Mouse (Mus musculus) midbrain, embryonic 16.5 days (tissue): ENCODE data around the gene Trpm2. TPM values are rescaled to one million over a fixed set of nuclear protein-coding genes. Genes with fewer than 3 reads are reported as not detected.

Experiments used
- ATAC-seq: fragments of 200-750 bp; cut with Nextera tagmentation; 2 replicates; pipeline ENCODE4 v1.8.0; 2017; ENCODE audit warnings: moderate TSS enrichment
- H3K27ac ChIP-seq: fragments of 300-500 bp; sonication (generic); 2 replicates; pipeline ENCODE4 v1.5.1; 2014; ENCODE audit warnings: mild to moderate bottlenecking, low read length, mixed read lengths
- H3K27me3 ChIP-seq: fragments of 300-500 bp; sonication (generic); 2 replicates; pipeline ENCODE4 v1.6.1; 2014; ENCODE audit warnings: low read depth, low read length, mixed read lengths; ENCODE audit not compliant: control insufficient read depth, insufficient read depth
- H3K36me3 ChIP-seq: fragments of 300-500 bp; sonication (generic); 2 replicates; pipeline ENCODE4 v1.6.1; 2014; ENCODE audit warnings: mild to moderate bottlenecking, low read length, moderate library complexity, mixed read lengths; ENCODE audit not compliant: control insufficient read depth, insufficient read depth
- H3K4me1 ChIP-seq: fragments of 300-500 bp; sonication (generic); 2 replicates; pipeline ENCODE4 v1.6.1; 2014; ENCODE audit warnings: mild to moderate bottlenecking, low read length, mixed read lengths; ENCODE audit not compliant: control insufficient read depth, insufficient read depth
- H3K4me2 ChIP-seq: fragments of 300-500 bp; sonication (generic); 2 replicates; pipeline ENCODE4 v1.6.1; 2014; ENCODE audit warnings: mild to moderate bottlenecking, low read length, mixed read lengths
- H3K4me3 ChIP-seq: fragments of 300-500 bp; sonication (generic); 2 replicates; pipeline ENCODE4 v1.5.1; 2014; ENCODE audit warnings: low read depth, mild to moderate bottlenecking, low read length, moderate library complexity, mixed read lengths
- H3K9ac ChIP-seq: fragments of 300-500 bp; sonication (generic); 2 replicates; pipeline ENCODE4 v1.6.1; 2014; ENCODE audit warnings: low read depth, low read length, mixed read lengths
- H3K9me3 ChIP-seq: fragments of 300-500 bp; sonication (generic); replicated peaks from 2 replicates; pipeline ENCODE4 v1.6.1; 2014; ENCODE audit warnings: mild to moderate bottlenecking, low read length, mixed read lengths; ENCODE audit not compliant: control insufficient read depth, poor library complexity, severe bottlenecking
- WGBS: fragments of 180-500 bp; shearing (Covaris S2); extraction: QIAGEN DNeasy Blood & Tissue Kit; methylation state at CpG from one replicate; pipeline ENCODE4 v1.1.7; 2014; 5-methylcytosine and 5-hydroxymethylcytosine counted together
- polyA plus RNA-seq: library from polyadenylated mRNA; unstranded; fragments of >200 nt; fragmentation: Nextera tagmentation; extraction: Ambion mirVana; gene quantifications from 2 replicates; pipeline ENCODE4 v1.2.1, GENCODE M21; 2015

The Trpm2 gene
- polyA plus RNA-seq, 1 experiment from 2014 or later: 6.4 TPM

GRCm38 (mm10) chr10:77926140-77926539 lies 44.2 kb downstream of the Trpm2 start:
- no peaks in the 10 kb centered on the region for H3K36me3 ChIP-seq
- H3K4me1 ChIP-seq: no peaks in the 10 kb centered on the region
- no peak overlapping the region for H3K4me3 ChIP-seq
- H3K27ac ChIP-seq: no peak overlapping the region
- no peak overlapping the region for H3K4me2 ChIP-seq
- H3K9ac ChIP-seq: no peak overlapping the region
- WGBS: 47% methylated on average over 7 of the region's 7 CpGs
- ATAC-seq: no peak
- no peaks in the 10 kb centered on the region for H3K27me3 ChIP-seq
- no peaks in the 10 kb centered on the region for H3K9me3 ChIP-seq

GRCm38 (mm10) chr10:77922681-77923080 lies 47.7 kb downstream of the Trpm2 start:
- Histone ChIP-seq H3K27me3 (no peaks in the 10 kb centered on the region), H3K36me3 (no peaks in the 10 kb centered on the region), H3K4me2 (no peak overlapping the region), H3K9me3 (no peaks in the 10 kb centered on the region), H3K4me1 (no peaks in the 10 kb centered on the region), H3K4me3 (no peak overlapping the region), H3K9ac (no peak overlapping the region), H3K27ac (no peak overlapping the region)
- no peak for ATAC-seq
- 84% methylated on average over 4 of the region's 4 CpGs for WGBS

- no peak overlapping the region for H3K27ac ChIP-seq
- H3K9me3 ChIP-seq: no peaks in the 10 kb centered on the region
- H3K27me3 ChIP-seq: no peaks in the 10 kb centered on the region
- H3K36me3 ChIP-seq: no peaks in the 10 kb centered on the region
- WGBS: 83% methylated on average over 5 of the region's 5 CpGs
- no peaks in the 10 kb centered on the region for H3K4me1 ChIP-seq
- no peak for ATAC-seq
- no peak overlapping the region for H3K9ac ChIP-seq
- no peak overlapping the region for H3K4me3 ChIP-seq
- H3K4me2 ChIP-seq: no peak overlapping the region
Observed at GRCm38 (mm10) chr10:77921009-77921408, 49.4 kb downstream of the Trpm2 start.

- Histone ChIP-seq H3K9ac (no peak overlapping the region), H3K27me3 (no peaks in the 10 kb centered on the region), H3K36me3 (no peaks in the 10 kb centered on the region), H3K4me2 (no peak overlapping the region), H3K9me3 (no peaks in the 10 kb centered on the region), H3K27ac (no peak overlapping the region), H3K4me3 (no peak overlapping the region), H3K4me1 (no peaks in the 10 kb centered on the region)
- 56% methylated on average over 8 of the region's 8 CpGs for WGBS
- no peak for ATAC-seq
Observed at GRCm38 (mm10) chr10:77916636-77917335, 53.6 kb downstream of the Trpm2 start.

DNA sequence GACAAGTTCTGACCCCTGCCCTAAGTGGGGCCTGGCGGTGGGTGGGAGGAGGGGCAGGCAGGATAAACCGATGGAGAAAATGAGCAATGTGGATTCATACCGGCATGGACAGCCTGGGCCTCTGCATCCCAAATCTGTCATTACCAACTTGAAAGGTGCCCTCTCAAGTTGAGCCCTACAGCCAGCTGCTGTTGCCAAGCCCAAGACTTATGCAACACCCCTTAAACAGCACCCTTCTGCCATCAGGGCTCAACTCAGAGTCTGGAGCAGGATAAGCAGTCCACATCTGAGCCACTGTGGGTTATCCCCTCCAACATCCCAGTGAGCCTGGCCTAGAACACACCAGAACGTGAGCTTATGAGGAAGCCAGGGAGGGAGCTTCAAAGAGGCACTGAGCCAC lies 57.1 kb downstream of the Trpm2 start:
- Histone ChIP-seq H3K9me3 (no peaks in the 10 kb centered on the region), H3K27me3 (no peaks in the 10 kb centered on the region), H3K27ac (no peak overlapping the region), H3K4me1 (no peaks in the 10 kb centered on the region), H3K4me3 (no peak overlapping the region), H3K4me2 (no peak overlapping the region), H3K36me3 (no peaks in the 10 kb centered on the region), H3K9ac (no peak overlapping the region)
- WGBS: 67% methylated on average over 4 of the region's 4 CpGs
- ATAC-seq: no peak

DNA sequence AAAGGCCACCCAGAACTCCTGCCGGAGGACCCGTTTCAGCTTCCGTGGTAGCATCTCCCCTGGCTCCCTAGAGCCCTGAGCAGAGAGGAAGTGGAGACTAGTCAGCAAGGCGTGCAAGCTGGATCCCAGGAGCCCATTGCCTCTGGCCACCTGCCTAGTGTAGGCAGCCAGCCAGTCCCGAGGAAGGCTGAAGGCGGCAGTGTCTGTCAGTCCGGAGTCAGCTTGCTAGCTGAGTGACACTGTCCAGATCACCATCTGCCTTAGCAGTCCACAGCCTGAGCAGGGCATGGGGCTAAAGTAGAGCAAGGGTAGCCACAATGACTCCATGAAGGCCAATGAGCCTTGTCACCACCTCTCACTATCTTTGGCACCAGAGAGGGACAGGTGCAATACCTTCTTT lies 57.8 kb downstream of the Trpm2 start:
- H3K27me3 ChIP-seq: no peaks in the 10 kb centered on the region
- no peaks in the 10 kb centered on the region for H3K9me3 ChIP-seq
- no peaks in the 10 kb centered on the region for H3K4me1 ChIP-seq
- 81% methylated on average over 7 of the region's 7 CpGs for WGBS
- no peak overlapping the region for H3K4me3 ChIP-seq
- ATAC-seq: no peak
- no peaks in the 10 kb centered on the region for H3K36me3 ChIP-seq
- H3K27ac ChIP-seq: no peak overlapping the region
- H3K9ac ChIP-seq: no peak overlapping the region
- H3K4me2 ChIP-seq: no peak overlapping the region

- Histone ChIP-seq H3K4me2 (peak overlapping the region; percentile 74), H3K36me3 (peaks cover 6% of the 10 kb centered on the region; the same call in 1 of the 2 replicates), H3K9me3 (no peaks in the 10 kb centered on the region), H3K4me3 (peak overlapping the region; percentile 73), H3K27me3 (no peaks in the 10 kb centered on the region), H3K4me1 (peaks cover 19% of the 10 kb centered on the region), H3K9ac (peak overlapping the region; percentile 86), H3K27ac (peak overlapping the region; percentile 82)
- WGBS: 4% methylated on average over 32 of the region's 35 CpGs
- peak; percentile 89 for ATAC-seq
Observed at GRCm38 (mm10) chr10:77902894-77903715, 67.3 kb downstream of the Trpm2 start.

DNA sequence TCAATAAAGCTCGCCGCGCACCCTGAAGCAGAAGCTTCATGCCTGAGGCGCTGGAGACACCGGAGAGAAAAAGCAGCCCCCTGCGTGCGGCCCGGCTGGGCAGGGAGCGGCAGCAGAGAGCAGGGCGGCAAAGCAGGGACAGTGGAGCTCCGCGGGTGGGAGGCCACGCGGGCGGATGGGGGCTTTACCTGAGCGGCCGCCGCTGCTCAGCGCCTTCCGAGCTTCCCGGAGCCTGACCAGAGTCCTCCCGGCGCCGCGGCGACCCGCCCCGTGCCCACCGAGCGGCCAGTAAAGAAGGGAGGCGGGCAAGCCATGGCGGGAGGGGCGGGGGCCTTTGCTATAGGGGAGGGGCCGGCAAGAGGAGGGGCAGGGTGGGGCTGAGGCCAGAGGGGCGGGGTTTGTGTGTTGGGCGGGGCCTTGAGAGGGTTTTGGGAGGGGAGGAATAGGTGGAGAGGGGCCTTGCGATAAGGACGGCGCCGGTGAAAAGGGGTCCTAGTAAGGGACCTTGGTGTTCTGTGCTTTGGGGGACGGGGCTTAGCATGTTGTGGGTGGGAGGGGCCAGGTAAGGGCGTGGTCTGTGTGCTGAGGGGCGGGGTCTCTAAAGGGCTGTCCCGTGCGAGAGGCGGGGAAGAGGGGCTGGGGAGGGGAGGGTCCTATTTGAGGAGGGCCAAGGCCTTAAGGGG lies 68.0 kb downstream of the Trpm2 start, which contains the start of gene Lrrc3:
Gene Lrrc3, minus strand, starts transcription at position 326 of the 683 bp plus-strand sequence.
- H3K27ac ChIP-seq: peak within 1 kb of the TSS; percentile 82
- H3K36me3 ChIP-seq: peaks cover 6% of the 10 kb centered on the region; the same call in 1 of the 2 replicates
- H3K27me3 ChIP-seq: no peaks in the 10 kb centered on the region
- H3K9ac ChIP-seq: peak within 1 kb of the TSS; percentile 86
- under 1% methylated on average over 37 of the region's 46 CpGs for WGBS
- H3K4me3 ChIP-seq: peak within 1 kb of the TSS; percentile 73
- H3K4me1 ChIP-seq: peaks cover 19% of the 10 kb centered on the region
- H3K4me2 ChIP-seq: peak within 1 kb of the TSS; percentile 74
- no peaks in the 10 kb centered on the region for H3K9me3 ChIP-seq
- peak; percentile 75 for ATAC-seq
